Mouse (Mus musculus): ENCODE measurements around the gene H2al1g. TPM values are rescaled to one million over a fixed set of nuclear protein-coding genes. Genes with fewer than 3 reads are reported as not detected.

Gene H2al1g
- polyA plus RNA-seq (2012; ENCODE audit: low replicate concordance) = not detected in 2 replicates

DNA sequence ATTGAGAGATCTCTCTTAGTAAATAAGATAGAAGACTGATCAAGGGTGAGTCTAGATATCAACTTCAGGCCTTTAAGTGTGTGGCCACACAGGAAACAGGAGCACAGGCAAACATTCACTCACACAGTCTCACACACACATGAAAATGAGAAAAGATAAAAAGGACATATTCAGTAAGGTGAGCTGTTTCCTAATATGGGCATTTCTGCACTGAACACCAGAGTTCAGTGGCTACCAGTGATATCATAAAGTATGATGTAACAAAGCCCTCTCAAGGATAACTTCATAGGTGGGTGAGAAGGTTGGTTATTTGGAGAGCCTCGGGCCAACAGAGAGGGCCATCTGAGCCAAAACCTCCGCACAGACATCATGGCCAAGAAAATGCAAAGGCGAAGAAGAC lies at the start of gene H2al1g:
Gene H2al1g (plus strand): TSS at position 301 of the 400 bp plus-strand sequence.

GRCm38 (mm10) chrX:11298957-11299356 lies 19.1 kb upstream of the H2al1g start, which contains the start of gene H2al1a:
Gene H2al1a (plus strand): TSS chrX:11299257.

GRCm38 (mm10) chrX:11302132-11302531 lies 15.9 kb upstream of the H2al1g start, which contains the start of gene H2al1b:
Gene H2al1b (plus strand): TSS chrX:11302432.

GRCm38 (mm10) chrX:11305355-11305754 lies 12.7 kb upstream of the H2al1g start, which contains the start of gene H2al1c:
Gene H2al1c (plus strand): TSS chrX:11305655.

GRCm38 (mm10) chrX:11308524-11308923 lies 9.5 kb upstream of the H2al1g start, which contains the start of gene H2al1d:
Gene H2al1d (plus strand): TSS chrX:11308824.

GRCm38 (mm10) chrX:11311634-11312033 lies 6.4 kb upstream of the H2al1g start, which contains the start of gene H2al1e:
Gene H2al1e (plus strand): TSS chrX:11311934.

GRCm38 (mm10) chrX:11314858-11315257 lies 3.2 kb upstream of the H2al1g start, which contains the start of gene H2al1f:
Gene H2al1f (plus strand): TSS chrX:11315158.

GRCm38 (mm10) chrX:11321192-11321591 lies 3.1 kb downstream of the H2al1g start, which contains the start of gene H2al1h:
Gene H2al1h (plus strand): TSS chrX:11321492.

DNA sequence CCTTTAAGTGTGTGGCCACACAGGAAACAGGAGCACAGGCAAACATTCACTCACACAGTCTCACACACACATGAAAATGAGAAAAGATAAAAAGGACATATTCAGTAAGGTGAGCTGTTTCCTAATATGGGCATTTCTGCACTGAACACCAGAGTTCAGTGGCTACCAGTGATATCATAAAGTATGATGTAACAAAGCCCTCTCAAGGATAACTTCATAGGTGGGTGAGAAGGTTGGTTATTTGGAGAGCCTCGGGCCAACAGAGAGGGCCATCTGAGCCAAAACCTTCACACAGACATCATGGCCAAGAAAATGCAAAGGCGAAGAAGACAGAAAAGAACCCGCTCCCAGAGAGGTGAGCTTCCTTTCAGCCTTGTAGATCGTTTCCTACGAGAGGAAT lies 6.3 kb downstream of the H2al1g start, which contains the start of gene H2al1i:
Gene H2al1i (plus strand): TSS at position 301 of the 400 bp plus-strand sequence.

DNA sequence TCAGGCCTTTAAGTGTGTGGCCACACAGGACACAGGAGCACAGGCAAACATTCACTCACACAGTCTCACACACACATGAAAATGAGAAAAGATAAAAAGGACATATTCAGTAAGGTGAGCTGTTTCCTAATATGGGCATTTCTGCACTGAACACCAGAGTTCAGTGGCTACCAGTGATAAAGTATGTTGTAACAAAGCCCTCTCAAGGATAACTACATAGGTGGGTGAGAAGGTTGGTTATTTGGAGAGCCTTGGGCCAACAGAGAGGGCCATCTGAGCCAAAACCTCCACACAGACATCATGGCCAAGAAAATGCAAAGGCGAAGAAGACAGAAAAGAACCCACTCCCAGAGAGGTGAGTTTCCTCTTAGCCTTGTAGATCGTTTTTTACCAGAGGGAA lies 9.5 kb downstream of the H2al1g start, which contains the start of gene H2al1j:
Gene H2al1j (plus strand): TSS at position 301 of the 400 bp plus-strand sequence.

Other genes with a start within 250 kb of the H2al1g start
- not detected in 2 replicates for gene H2al1a, start 19.0 kb upstream of the H2al1g start, polyA plus RNA-seq (2012; ENCODE audit: low replicate concordance)
- gene H2al1b, start 15.8 kb upstream of the H2al1g start, polyA plus RNA-seq (2012; ENCODE audit: low replicate concordance) = not detected in 2 replicates
- not detected in 2 replicates for gene H2al1c, start 12.6 kb upstream of the H2al1g start, polyA plus RNA-seq (2012; ENCODE audit: low replicate concordance)
- not detected in 2 replicates for gene H2al1d, start 9.4 kb upstream of the H2al1g start, polyA plus RNA-seq (2012; ENCODE audit: low replicate concordance)
- gene H2al1e, start 6.3 kb upstream of the H2al1g start, polyA plus RNA-seq (2012; ENCODE audit: low replicate concordance) = not detected in 2 replicates
- not detected in 2 replicates for gene H2al1f, start 3.1 kb upstream of the H2al1g start, polyA plus RNA-seq (2012; ENCODE audit: low replicate concordance)
- not detected in 2 replicates for gene H2al1h, start 3.2 kb downstream of the H2al1g start, polyA plus RNA-seq (2012; ENCODE audit: low replicate concordance)
- gene H2al1i, start 6.4 kb downstream of the H2al1g start, polyA plus RNA-seq (2012; ENCODE audit: low replicate concordance) = not detected in 2 replicates
- not detected in 2 replicates for gene H2al1j, start 9.6 kb downstream of the H2al1g start, polyA plus RNA-seq (2012; ENCODE audit: low replicate concordance)